Mouse (Mus musculus): Measurements from ENCODE around the gene Hist1h2ac.

DNA sequence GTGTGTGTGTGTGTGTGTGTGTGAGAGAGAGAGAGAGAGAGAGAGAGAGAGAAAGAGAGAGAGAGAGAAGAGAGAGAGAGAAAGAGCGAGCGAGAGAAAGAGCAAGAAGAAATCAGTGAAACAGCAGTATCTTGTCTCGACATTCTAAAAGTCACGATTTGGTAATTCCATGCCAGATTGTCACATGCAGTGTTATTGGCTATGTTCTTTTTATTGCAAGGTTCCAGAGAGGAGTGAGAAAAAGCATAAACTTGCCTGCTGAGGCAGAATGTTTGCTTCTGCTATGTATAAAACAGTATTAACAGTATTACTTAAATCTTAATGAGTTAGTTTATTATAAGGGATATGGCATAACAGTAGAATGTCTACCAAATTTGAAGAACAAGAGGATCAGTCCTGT, 2.2 kb upstream of the Hist1h2ac start:
- TF ChIP-seq GATA1 (IDR thresholded peaks at IDR 0.05; ENCODE audit: borderline replicate concordance, low read length) (no peak), FLI1 (IDR thresholded peaks at IDR 0.05; ENCODE audit: low read length) (no peak)

All from megakaryocyte, embryonic 14.5 days (primary cell).